Mouse (Mus musculus) inflammation-experienced regulatory T-cells, adult 16 weeks (primary cell): Measurements from ENCODE around the gene Ucn. TPM values are rescaled to one million over a fixed set of nuclear protein-coding genes. Genes with fewer than 3 reads are reported as not detected.

ENCODE experiments used
- polyA plus RNA-seq: library from polyadenylated mRNA; unstranded; fragments of 100-300 nt; shearing (Covaris generic); gene quantifications from one replicate; pipeline ENCODE4 v1.2.1, GENCODE M21; 2017

Ucn gene
- not detected for polyA plus RNA-seq

GRCm38 (mm10) chr5:31138241-31138967 is at the start of gene Ucn:
Gene Ucn, minus strand, starts transcription at chr5:31138829.

GRCm38 (mm10) chr5:31179766-31180630 is 41.4 kb upstream of the Ucn start, which contains the start of the genes Gm29609 and Gtf3c2:
Gene Gm29609, minus strand, starts transcription at chr5:31179911.
Gene Gtf3c2, minus strand, starts transcription at chr5:31180144.

GRCm38 (mm10) chr5:31154152-31154553 is 15.5 kb upstream of the Ucn start, which contains the start of gene Mpv17:
Gene Mpv17, minus strand, starts transcription at chr5:31154251.

GRCm38 (mm10) chr5:31116354-31116753 is 22.3 kb downstream of the Ucn start, which contains the start of gene Trim54:
Gene Trim54, plus strand, starts transcription at chr5:31116712.

GRCm38 (mm10) chr5:31108000-31108490 is 30.6 kb downstream of the Ucn start, which contains the start of gene Slc30a3:
Gene Slc30a3, minus strand, starts transcription at chr5:31108237.

GRCm38 (mm10) chr5:31105814-31106335 is 32.8 kb downstream of the Ucn start, which contains the start of gene Dnajc5g:
Gene Dnajc5g, plus strand, starts transcription at chr5:31106285.

Other genes with a start within 250 kb of the Ucn start
- gene Ost4, start 231.0 kb downstream of the Ucn start, polyA plus RNA-seq, result 318 TPM
- gene Emilin1, start 225.4 kb downstream of the Ucn start, polyA plus RNA-seq, result 5.9 TPM
- gene Khk, start 217.4 kb downstream of the Ucn start, polyA plus RNA-seq, result 27.2 TPM
- gene Cgref1, start 193.2 kb downstream of the Ucn start, polyA plus RNA-seq, result 0.21 TPM
- gene Preb, start 178.5 kb downstream of the Ucn start, polyA plus RNA-seq, result 236 TPM
- not detected for gene Tcf23, start 170.2 kb downstream of the Ucn start, polyA plus RNA-seq
- 94.0 TPM for gene Atraid, start 90.5 kb downstream of the Ucn start, polyA plus RNA-seq
- gene Slc5a6, start 89.9 kb downstream of the Ucn start, polyA plus RNA-seq, result 15.0 TPM
- gene Cad, start 84.0 kb downstream of the Ucn start, polyA plus RNA-seq, result 32.5 TPM
- gene Dnajc5g, start 32.5 kb downstream of the Ucn start, polyA plus RNA-seq, result not detected
- 0.72 TPM for gene Slc30a3, start 30.6 kb downstream of the Ucn start, polyA plus RNA-seq
- gene Trim54, start 22.1 kb downstream of the Ucn start, polyA plus RNA-seq, result not detected
- gene Mpv17, start 15.4 kb upstream of the Ucn start, polyA plus RNA-seq, result 47.9 TPM
- gene Gm29609, start 41.1 kb upstream of the Ucn start, polyA plus RNA-seq, result 1.2 TPM
- 122 TPM for gene Gtf3c2, start 41.3 kb upstream of the Ucn start, polyA plus RNA-seq
- 148 TPM for gene Snx17, start 54.4 kb upstream of the Ucn start, polyA plus RNA-seq
- 98.6 TPM for gene Eif2b4, start 54.6 kb upstream of the Ucn start, polyA plus RNA-seq
- gene Zfp513, start 63.5 kb upstream of the Ucn start, polyA plus RNA-seq, result 37.1 TPM
- gene Ppm1g, start 81.9 kb upstream of the Ucn start, polyA plus RNA-seq, result 67.4 TPM
- gene Nrbp1, start 102.0 kb upstream of the Ucn start, polyA plus RNA-seq, result 209 TPM
- not detected for gene Gm9970, start 102.4 kb upstream of the Ucn start, polyA plus RNA-seq
- 45.4 TPM for gene Krtcap3, start 112.9 kb upstream of the Ucn start, polyA plus RNA-seq
- gene Ift172, start 152.3 kb upstream of the Ucn start, polyA plus RNA-seq, result 10.7 TPM
- gene Fndc4, start 157.3 kb upstream of the Ucn start, polyA plus RNA-seq, result not detected
- gene Gckr, start 158.6 kb upstream of the Ucn start, polyA plus RNA-seq, result not detected